8 mouse cellular contexts compared by ENCODE assay signal in genomic region chr9:78447973-78448873, GRCm38 (mm10). TPM values are rescaled to one million over a fixed set of nuclear protein-coding genes. Genes with fewer than 3 reads are reported as not detected.
DNase-seq lines count a peak whose midpoint lies in the region; ATAC-seq lines count a peak whose summit lies in the region.

TSS of gene Mto1 (plus strand) at chr9:78448208.
TSS of gene Gm17324 (minus strand) at chr9:78448786.

- no peaks in the 10 kb centered on the region for H3K9me3 ChIP-seq in embryonic facial prominence, embryonic 14.5 days (ENCODE audit: control insufficient read depth, low read length)
- no peaks in the 10 kb centered on the region for H3K9me3 ChIP-seq in kidney, embryonic 14.5 days (ENCODE audit: control insufficient read depth, low read length)
- no peaks in the 10 kb centered on the region for H3K9me3 ChIP-seq in limb, embryonic 15.5 days

- H3K27me3 ChIP-seq in embryonic facial prominence, embryonic 14.5 days (replicated peaks; ENCODE audit: control insufficient read depth, insufficient read depth, low read length) = peaks cover 33% of the 10 kb centered on the region
- peaks cover 30% of the 10 kb centered on the region for H3K27me3 ChIP-seq in kidney, embryonic 14.5 days (ENCODE audit: control insufficient read depth, insufficient read depth, low read length)
- peaks cover 24% of the 10 kb centered on the region for H3K27me3 ChIP-seq in limb, embryonic 15.5 days

- H3K4me3 ChIP-seq in embryonic facial prominence, embryonic 14.5 days (ENCODE audit: low read depth, low read length) = peak within 1 kb of the TSS; percentile 98
- peak within 1 kb of the TSS; percentile 96 for H3K4me3 ChIP-seq in kidney, embryonic 14.5 days (ENCODE audit: low read length)
- peak within 1 kb of the TSS; percentile 94 for H3K4me3 ChIP-seq in limb, embryonic 15.5 days

- peaks cover 23% of the 10 kb centered on the region for H3K36me3 ChIP-seq in embryonic facial prominence, embryonic 14.5 days (ENCODE audit: control insufficient read depth, insufficient read depth, low read length)
- H3K36me3 ChIP-seq in kidney, embryonic 14.5 days (ENCODE audit: control insufficient read depth, insufficient read depth, low read length) = peaks cover 6% of the 10 kb centered on the region; the same call in 1 of the 2 replicates
- peaks cover 23% of the 10 kb centered on the region for H3K36me3 ChIP-seq in limb, embryonic 15.5 days

- under 1% methylated on average over 45 of the region's 96 CpGs for WGBS in embryonic facial prominence, embryonic 14.5 days
- WGBS in kidney, embryonic 14.5 days = under 1% methylated on average over 95 of the region's 96 CpGs
- WGBS in limb, embryonic 15.5 days = under 1% methylated on average over 86 of the region's 96 CpGs

- ATAC-seq in embryonic facial prominence, embryonic 14.5 days (ENCODE audit: low read depth) = peak; percentile 95
- ATAC-seq in kidney, embryonic 14.5 days (ENCODE audit: low FRiP score, low TSS enrichment) = peak; percentile 95
- ATAC-seq in limb, embryonic 15.5 days (ENCODE audit: insufficient number of reproducible peaks, low FRiP score, low TSS enrichment, low read depth) = peak; percentile 91

- peak within 1 kb of the TSS; percentile 91 for H3K9ac ChIP-seq in embryonic facial prominence, embryonic 14.5 days (ENCODE audit: low read depth, low read length)
- H3K9ac ChIP-seq in kidney, embryonic 14.5 days (ENCODE audit: low read depth, low read length) = peak within 1 kb of the TSS; percentile 94
- H3K9ac ChIP-seq in limb, embryonic 15.5 days = peak within 1 kb of the TSS; percentile 95

- H3K4me2 ChIP-seq in embryonic facial prominence, embryonic 14.5 days (ENCODE audit: low read depth, low read length) = peak within 1 kb of the TSS; percentile 58
- peak within 1 kb of the TSS; percentile 77 for H3K4me2 ChIP-seq in kidney, embryonic 14.5 days (replicated peaks; ENCODE audit: low read depth, low read length)
- H3K4me2 ChIP-seq in limb, embryonic 15.5 days = peak within 1 kb of the TSS; percentile 60

- DNase-seq in 3T3-L1 (ENCODE audit: low read depth, low spot score) = peak; percentile 87
- peak; percentile 76 to 82 for DNase-seq in adrenal gland, postnatal 4 days (ENCODE audit: low spot score in 2 of 2)
- DNase-seq in embryonic facial prominence, embryonic 14.5 days (ENCODE audit: low spot score) = peak; percentile 94
- DNase-seq in heart, adult 9 months (ENCODE audit: low spot score in 2 of 2) = peak; percentile 86 to 88
- DNase-seq in monocyte, adult 2 months (ENCODE audit: low read depth in 1 of 2, low spot score in 2 of 2) = peak; percentile 48 to 80
- DNase-seq in spleen, postnatal 36 days (ENCODE audit: low spot score in 2 of 2) = peak; percentile 86 to 87

- H3K27ac ChIP-seq in embryonic facial prominence, embryonic 14.5 days (replicated peaks; ENCODE audit: low read depth, low read length) = peak within 1 kb of the TSS; percentile 84
- H3K27ac ChIP-seq in kidney, embryonic 14.5 days (ENCODE audit: low read depth, low read length) = peak within 1 kb of the TSS; percentile 69; the same call in 1 of the 2 replicates
- H3K27ac ChIP-seq in limb, embryonic 15.5 days = peak within 1 kb of the TSS; percentile 92

- peaks cover 5% of the 10 kb centered on the region for H3K4me1 ChIP-seq in embryonic facial prominence, embryonic 14.5 days (ENCODE audit: control insufficient read depth, insufficient read depth, low read length)
- H3K4me1 ChIP-seq in kidney, embryonic 14.5 days (ENCODE audit: control insufficient read depth, insufficient read depth, low read length) = 0 out of 2 replicates have a peak, but pooled peaks cover 2% of the 10 kb centered on the region
- H3K4me1 ChIP-seq in limb, embryonic 15.5 days = peaks cover 10% of the 10 kb centered on the region

RNA-seq across cellular contexts. Expression of gene Mto1, which starts in this region (rescaled TPM):
- 10 to 100 TPM; 25.4 to 27.7 TPM for total RNA-seq in adrenal gland, postnatal 4 days (2021)
- polyA plus RNA-seq in embryonic facial prominence, embryonic 14.5 days (2014; fragmentation: Nextera tagmentation; extraction: Ambion mirVana) = 21.4 and 22.1 TPM in 2 replicates
- polyA plus RNA-seq in kidney, embryonic 14.5 days (2014; fragmentation: Nextera tagmentation; extraction: Ambion mirVana) = 21.5 and 29.3 TPM in 2 replicates
- polyA plus RNA-seq in limb, embryonic 15.5 days (2015; fragmentation: Nextera tagmentation; extraction: Ambion mirVana) = 21.2 and 24.6 TPM in 2 replicates

RNA-seq across cellular contexts. Expression of gene Gm17324, which starts in this region (rescaled TPM):
- total RNA-seq in adrenal gland, postnatal 4 days (2021) = under 1 TPM; 0.34 to 0.79 TPM
- polyA plus RNA-seq in embryonic facial prominence, embryonic 14.5 days (2014; fragmentation: Nextera tagmentation; extraction: Ambion mirVana) = 0.71 TPM in 1 of 2 replicates, not detected in the other
- polyA plus RNA-seq in kidney, embryonic 14.5 days (2014; fragmentation: Nextera tagmentation; extraction: Ambion mirVana) = 0.46 and 0.58 TPM in 2 replicates
- 0.71 and 0.83 TPM in 2 replicates for polyA plus RNA-seq in limb, embryonic 15.5 days (2015; fragmentation: Nextera tagmentation; extraction: Ambion mirVana)

Comparison
In these comparisons a context has a peak if more than half of its experiments do, and no peak if none do; other contexts are left out.
1. Peak in every context shown above with its lines: DNase-seq, ATAC-seq, H3K4me3 ChIP-seq and H3K27ac ChIP-seq.